Mouse (Mus musculus): ENCODE data around the gene Hmga1. TPM values are rescaled to one million over a fixed set of nuclear protein-coding genes. Genes with fewer than 3 reads are reported as not detected.

Hmga1 gene
- total RNA-seq, 1 experiment from 2014 or later: 14.3 TPM

DNA sequence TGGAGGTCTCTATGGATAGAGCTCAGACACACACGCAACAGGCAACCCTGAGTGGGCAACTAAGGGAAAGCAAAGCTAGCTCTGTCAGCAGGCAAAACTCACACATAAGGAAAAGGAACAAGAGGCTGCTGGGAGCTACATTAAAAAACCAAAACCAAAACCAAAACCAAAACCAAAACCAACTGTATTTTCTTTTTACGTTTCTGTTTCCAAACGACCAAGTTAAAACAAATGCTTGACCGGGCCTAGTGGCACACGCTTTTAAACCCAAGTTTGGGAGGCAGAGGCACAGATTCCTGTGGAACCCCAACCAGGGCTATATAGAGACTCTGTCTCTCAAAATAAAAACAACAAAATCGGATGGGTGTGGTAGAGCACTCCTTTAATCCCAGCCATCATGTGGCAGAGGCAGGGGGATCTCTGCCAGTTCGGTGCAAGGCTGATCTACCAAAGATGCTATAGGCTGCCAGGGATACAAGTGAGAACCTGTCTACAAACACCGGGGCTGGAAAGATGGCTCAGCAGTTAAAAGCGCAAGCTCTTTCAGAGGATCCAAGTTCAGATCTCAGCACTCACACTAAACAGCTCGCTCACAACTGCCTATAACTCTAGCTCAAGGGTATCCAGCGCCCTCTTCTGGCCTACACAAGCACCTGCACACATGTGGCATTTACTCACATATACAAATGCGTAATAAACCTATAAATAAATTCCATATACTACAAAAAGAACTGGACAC lies 35.7 kb downstream of the Hmga1 start:
- no peak for DNase-seq

DNA sequence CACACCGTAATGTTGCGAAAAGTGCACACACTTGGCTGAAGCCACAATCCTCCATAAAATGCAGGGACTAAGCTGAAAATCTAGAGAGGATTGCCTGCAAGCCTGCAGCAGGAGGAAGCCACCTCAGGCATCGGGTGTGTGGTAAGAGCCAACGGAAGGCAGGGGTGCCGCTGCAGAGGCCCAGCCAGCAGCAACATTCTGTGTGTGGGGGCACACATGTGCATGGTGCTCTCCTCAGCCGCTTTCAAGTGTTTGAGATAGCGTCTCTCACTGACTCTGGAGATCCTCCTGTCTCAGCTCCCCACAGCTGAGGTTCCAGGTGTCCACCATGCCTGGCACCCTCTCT lies 36.2 kb downstream of the Hmga1 start:
- no peak for DNase-seq

DNA sequence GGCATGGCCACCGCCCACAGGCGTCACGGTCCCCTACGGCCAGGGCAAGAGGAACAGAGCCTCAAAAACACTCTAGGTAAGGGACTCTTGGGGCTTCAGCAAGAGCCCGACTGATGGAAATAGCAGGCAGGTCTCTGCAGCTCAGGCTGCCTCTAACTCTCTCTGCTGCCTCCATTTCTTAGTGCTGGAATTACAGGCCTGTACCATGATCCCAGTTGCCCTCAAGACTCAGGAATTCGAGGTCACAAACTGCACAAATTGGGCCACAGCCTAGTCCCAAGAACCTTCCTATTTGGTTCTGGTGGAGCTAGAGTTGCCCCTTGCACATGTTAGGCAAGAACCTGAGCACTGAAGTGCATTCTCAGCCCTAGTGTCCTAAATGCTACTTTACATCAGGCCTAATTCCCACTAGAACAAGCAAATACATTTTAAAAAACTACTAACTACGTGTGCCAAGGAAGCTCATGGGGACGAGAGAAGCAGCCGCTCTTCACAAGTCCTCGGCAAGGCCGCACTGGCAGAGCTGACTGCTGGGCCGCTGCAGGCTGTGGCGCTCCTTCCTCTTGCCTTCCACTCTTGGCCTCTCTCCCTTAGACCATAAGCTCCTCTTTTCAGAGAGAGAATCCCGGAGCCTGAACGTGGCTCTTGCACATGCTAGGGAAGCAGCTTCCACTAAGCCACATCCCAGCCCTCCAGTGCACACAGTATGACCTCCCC lies 39.5 kb downstream of the Hmga1 start:
- DNase-seq: no peak

DNA sequence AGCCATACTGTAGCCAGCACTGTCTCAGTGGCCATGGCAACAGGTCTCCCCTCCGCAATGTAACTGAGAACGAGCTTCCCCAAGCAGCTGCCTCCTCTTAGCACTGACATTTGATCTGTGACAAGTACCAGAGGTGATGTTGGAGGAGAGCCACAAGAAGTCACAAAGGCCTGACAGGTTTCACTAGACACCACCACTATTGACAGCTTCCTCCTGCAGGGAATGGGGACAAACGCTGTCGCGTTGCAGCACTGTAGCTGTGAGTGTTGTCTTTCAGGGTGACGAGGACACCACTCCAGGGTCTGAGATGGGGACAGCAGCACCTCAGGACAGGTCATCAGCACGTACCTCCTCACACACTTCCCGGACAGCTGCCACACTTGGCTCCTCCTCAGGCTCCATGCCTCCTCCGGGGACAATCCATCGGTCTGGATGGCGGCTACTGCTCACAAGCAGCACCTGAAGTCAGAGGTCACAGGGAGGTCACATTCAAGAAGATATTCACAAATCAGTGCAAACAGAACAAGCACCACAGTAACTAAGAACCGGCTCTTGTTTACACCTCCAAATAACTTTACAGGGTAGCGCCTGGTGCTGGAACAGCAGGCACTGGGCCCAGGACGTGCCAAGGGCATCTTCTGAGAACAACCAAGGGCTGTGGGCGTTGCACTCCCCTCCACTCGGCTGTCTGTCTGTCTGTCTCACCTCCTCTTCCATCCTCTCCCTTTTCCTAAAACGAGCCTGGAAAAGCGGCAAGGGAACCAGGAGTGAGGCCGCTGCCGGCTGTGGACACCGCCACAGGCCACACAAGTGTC lies 40.3 kb downstream of the Hmga1 start:
- no peak for DNase-seq

DNA sequence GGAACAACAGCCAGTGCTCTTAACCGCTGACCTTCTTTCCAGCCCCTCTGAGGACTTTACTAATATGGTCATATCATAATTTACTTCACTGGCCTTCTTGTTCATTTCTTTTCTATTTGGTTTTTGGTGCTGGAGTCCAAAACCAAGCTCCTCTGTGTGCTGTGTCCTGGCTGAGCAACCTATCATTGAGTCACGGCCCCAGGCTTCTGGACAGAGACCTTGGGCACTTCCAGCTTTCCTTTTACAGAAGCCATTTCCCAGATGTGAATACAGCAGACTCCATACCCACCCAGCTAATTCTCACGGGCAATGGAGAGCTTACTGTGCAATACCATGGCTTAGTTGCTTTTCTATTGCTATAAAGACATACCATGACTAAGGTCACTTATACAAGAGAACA lies 44.0 kb downstream of the Hmga1 start:
- DNase-seq: no peak

DNA sequence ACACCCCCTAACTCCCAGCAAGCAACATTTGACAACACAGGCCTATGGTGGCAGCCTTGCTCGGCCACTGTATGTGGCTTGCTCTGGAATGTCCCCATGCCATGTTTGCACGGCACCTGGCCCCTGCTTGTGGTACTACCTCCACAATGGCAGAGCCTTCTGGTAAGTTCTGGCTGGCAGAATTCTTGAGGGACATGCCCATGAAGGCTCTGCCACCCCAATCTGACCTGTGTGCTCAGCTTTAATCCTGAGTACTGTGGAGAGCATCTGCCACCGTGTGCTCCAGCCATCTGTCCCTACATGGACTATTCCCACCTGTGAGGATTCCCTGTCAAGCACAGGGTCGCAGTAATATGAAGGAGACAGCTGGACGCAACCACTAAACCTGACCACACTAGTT lies 44.6 kb downstream of the Hmga1 start:
- no peak for DNase-seq

DNA sequence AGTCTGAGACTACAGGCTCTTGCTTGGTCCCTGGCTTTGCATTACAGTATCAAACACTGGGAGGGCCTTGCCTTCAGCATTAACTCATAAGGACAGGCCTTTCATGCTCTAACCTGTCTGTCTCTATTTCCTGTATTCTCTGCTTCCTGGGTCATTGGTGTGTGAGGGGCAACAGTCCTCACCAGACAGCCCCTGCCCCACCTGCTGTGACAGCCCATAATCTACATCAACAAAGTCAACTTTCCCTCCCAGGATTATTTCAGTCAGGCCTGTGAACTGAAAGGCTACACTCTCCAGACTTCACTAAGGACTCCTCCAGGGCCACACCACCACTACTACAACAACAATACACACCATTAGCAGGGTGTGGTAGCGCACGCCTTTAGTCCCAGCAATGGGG lies 46.7 kb downstream of the Hmga1 start:
- no peak for DNase-seq

DNA sequence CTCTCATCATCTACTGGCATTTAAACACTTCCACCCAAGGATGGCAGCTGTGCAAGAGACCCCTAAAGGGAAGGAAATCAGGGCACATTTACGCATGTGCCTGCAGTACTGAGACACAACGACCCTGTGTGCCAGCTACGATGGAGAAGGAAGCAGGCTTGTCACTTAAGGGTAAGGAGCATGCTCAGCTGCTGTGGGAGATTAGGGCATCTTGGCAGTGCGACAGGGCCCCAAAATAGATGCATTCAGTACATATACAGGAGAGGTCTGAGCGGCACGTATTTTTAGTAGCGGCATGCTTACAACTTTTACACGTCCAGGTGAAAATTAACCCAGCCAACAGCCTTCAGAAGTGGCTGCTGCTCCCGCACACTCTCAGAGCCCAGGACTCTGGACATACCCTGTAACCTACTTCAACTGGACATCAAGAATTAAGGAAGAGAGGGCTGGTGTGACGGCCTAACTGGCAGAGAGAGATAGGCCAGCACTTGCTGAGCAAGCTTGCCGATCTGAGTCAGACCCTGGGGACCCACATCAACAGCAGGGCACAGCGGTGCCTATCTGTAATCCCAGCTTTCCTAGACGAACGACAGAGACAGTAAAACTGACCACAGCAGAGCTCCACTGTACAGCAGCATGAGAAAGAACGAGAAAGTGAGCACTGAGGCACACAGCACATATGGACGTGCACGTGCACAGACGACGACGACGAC lies 47.4 kb downstream of the Hmga1 start:
- no peak for DNase-seq

DNA sequence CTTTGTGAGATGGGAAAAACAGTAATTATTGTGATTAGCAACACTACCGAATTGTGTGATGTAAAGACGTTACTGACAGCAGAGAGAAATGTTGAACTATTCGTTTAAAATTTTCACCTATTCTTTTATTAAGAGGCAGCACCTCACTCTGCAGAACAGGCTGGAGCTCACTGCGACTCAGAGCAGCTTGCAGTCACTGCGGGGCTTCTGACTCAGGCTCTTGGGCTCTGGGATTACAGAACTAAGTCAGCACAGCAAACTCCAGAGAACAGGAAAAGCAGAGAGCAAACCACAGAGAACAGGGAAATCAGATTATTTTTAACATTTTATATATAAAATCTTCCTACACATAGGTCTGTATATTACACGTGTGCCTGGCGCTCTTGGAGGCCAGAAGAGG lies 53.3 kb downstream of the Hmga1 start:
- DNase-seq: no peak

DNA sequence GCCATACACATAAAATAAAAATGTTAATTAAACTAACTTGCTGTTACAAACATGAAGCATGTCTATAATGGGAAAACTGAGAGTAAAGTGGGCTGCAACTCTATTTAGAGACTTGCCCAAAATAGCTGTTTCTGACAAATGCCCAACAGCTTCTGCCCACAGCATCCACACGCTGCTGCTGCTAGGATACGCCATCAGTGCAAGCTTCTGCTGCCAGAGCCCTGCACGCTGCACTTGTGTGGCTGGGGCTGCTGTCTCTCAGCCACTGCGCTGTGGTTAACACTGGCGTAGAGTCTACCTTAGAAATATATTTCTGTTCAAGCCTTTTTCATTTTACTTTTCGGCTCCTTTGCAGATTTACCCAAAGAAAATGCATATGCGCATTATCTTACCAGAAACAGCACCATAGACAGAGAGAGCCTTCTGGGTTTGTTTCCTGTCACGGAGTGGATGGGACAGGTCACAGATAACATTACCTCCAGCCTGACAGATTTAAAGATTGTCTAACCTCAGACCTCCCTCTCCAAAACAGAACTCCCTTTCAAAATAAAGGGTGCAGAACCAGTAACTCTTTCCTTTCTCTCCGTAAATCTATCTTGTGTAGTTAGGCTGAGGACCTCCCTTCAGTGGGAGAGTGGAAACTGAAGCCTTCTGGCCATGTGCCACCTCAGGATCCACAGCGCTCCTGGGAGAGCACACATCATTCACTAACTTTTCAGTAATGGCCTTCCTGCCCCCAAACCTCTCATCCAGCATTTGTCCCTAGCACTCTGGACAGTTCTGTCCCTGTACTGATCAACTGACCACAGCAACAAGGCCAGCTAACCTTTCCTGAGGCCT lies 54.6 kb downstream of the Hmga1 start:
- DNase-seq: no peak

DNA sequence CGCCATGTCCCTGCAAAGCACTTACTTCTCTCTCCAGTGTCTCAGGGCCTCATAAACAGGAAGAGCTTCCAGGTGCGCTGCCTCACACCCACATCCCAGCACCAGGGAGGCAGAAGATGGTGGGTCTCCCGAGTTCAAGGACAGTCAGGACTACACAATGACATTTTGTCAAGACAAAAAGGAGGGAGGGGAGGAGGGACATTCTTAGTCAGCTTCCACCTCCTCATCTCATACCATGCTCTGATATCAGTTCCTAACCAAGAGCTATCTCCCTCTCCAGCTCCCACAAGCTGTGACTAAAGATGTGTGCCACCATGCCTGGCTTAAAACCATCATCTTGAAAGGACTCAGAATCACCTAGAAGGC lies 55.2 kb downstream of the Hmga1 start:
- no peak for DNase-seq

DNA sequence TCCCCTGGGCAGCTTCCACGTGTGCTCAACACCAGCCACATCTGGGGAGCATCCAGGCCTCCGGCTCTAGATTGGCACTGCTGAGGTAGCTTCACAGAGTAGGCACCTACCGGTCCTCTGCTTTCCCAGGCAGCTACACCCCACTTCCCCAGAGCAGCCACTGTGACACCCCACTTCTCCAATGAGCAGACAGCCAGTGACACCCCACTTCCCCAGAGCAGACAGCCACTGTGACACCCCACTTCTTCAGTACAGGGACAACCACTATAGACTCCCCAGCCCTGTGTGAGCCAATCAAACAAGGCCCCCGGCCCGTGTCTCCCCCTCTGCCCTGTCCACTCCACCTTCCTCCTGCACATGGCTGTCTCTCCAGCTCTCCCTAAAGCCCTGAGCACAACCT lies 55.7 kb downstream of the Hmga1 start:
- DNase-seq: no peak

DNA sequence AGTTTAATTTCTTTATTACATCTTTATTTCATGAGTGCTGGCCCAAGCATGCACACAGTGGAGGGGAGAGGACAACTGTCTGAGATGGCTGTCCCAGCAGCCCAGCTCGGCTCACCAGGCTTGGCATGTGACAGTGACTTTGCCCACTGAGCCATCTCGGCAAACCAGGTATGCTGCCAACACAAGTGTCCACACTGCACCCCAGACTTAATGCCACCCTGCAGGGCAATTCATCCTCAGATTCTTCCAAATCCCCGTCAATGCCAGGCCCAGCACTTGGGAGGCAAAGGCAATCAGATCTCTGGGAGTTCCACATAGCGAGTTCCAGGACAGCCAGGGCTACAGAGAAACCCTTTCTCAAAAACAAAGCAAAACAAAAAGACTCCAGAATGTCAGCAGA lies 56.7 kb downstream of the Hmga1 start:
- no peak for DNase-seq

Other genes with a start within 250 kb of the Hmga1 start
- 3.1 and 4.8 TPM in 2 replicates for gene Grm4, start 35.1 kb upstream of the Hmga1 start, total RNA-seq (2021)
- gene AI413582, start 9.3 kb downstream of the Hmga1 start, total RNA-seq (2021): 12.7 and 27.6 TPM in 2 replicates
- gene Nudt3, start 67.0 kb downstream of the Hmga1 start, total RNA-seq (2021): 194 and 219 TPM in 2 replicates
- gene RPS10-NUDT3, start 78.7 kb downstream of the Hmga1 start, total RNA-seq (2021): not detected in 2 replicates
- gene Rps10, start 80.2 kb downstream of the Hmga1 start, total RNA-seq (2021): 894 and 1,002 TPM in 2 replicates
- gene Pacsin1, start 99.0 kb downstream of the Hmga1 start, total RNA-seq (2021): 3.9 TPM in 2 replicates
- not detected in 2 replicates for gene Spdef, start 172.5 kb downstream of the Hmga1 start, total RNA-seq (2021)

Measured in adrenal gland, postnatal 25 days (tissue).